Mouse (Mus musculus) heart, embryonic 16.5 days (tissue): ENCODE results near the gene Gm9945. TPM values are rescaled to one million over a fixed set of nuclear protein-coding genes. Genes with fewer than 3 reads are reported as not detected.
A peak's percentile ranks its signal among the peaks of the same experiment; 100 is the strongest.

Experiments
- ATAC-seq: fragments of 200-750 bp; cut with Nextera tagmentation; replicated peaks from 2 replicates; pipeline ENCODE4 v1.8.0; 2017; ENCODE audit warnings: moderate number of reproducible peaks; ENCODE audit not compliant: insufficient read depth, low FRiP score; ENCODE audit errors: extremely low read depth
- H3K27ac ChIP-seq: fragments of 300-500 bp; sonication (generic); 2 replicates; pipeline ENCODE4 v1.5.1; 2014; ENCODE audit warnings: mild to moderate bottlenecking, low read length, control low read depth, moderate library complexity
- H3K27me3 ChIP-seq: fragments of 300-500 bp; sonication (generic); 2 replicates; pipeline ENCODE4 v1.6.1; 2014; ENCODE audit warnings: low read length, mixed read lengths; ENCODE audit not compliant: control insufficient read depth, insufficient read depth
- H3K36me3 ChIP-seq: fragments of 300-500 bp; sonication (generic); 2 replicates; pipeline ENCODE4 v1.6.1; 2014; ENCODE audit not compliant: control insufficient read depth, insufficient read depth
- H3K4me1 ChIP-seq: fragments of 300-500 bp; sonication (generic); 2 replicates; pipeline ENCODE4 v1.6.1; 2014; ENCODE audit warnings: low read length, mixed read lengths; ENCODE audit not compliant: control insufficient read depth, insufficient read depth
- H3K4me2 ChIP-seq: fragments of 300-500 bp; sonication (generic); 2 replicates; pipeline ENCODE4 v1.6.1; 2014; ENCODE audit warnings: low read depth, mild to moderate bottlenecking, control low read depth, low read length
- H3K4me3 ChIP-seq: fragments of 300-500 bp; sonication (generic); 2 replicates; pipeline ENCODE4 v1.5.1; 2014; ENCODE audit warnings: mild to moderate bottlenecking, control low read depth, low read length
- H3K9ac ChIP-seq: fragments of 300-500 bp; sonication (generic); 2 replicates; pipeline ENCODE4 v1.6.1; 2014; ENCODE audit warnings: low read length, control low read depth
- H3K9me3 ChIP-seq: fragments of 300-500 bp; sonication (generic); replicated peaks from 2 replicates; pipeline ENCODE4 v1.6.1; 2016; ENCODE audit warnings: low read length; ENCODE audit not compliant: control insufficient read depth
- WGBS: fragments of 180-500 bp; shearing (Covaris S2); extraction: QIAGEN DNeasy Blood & Tissue Kit; methylation state at CpG from one replicate; pipeline ENCODE4 v1.1.7; 2014; 5-methylcytosine and 5-hydroxymethylcytosine counted together
- polyA plus RNA-seq: library from polyadenylated mRNA; unstranded; fragments of >200 nt; fragmentation: Nextera tagmentation; extraction: Ambion mirVana; gene quantifications from 2 replicates; pipeline ENCODE4 v1.2.1, GENCODE M21; 2015

The Gm9945 gene
- polyA plus RNA-seq, 1 experiment from 2014 or later: not detected

DNA sequence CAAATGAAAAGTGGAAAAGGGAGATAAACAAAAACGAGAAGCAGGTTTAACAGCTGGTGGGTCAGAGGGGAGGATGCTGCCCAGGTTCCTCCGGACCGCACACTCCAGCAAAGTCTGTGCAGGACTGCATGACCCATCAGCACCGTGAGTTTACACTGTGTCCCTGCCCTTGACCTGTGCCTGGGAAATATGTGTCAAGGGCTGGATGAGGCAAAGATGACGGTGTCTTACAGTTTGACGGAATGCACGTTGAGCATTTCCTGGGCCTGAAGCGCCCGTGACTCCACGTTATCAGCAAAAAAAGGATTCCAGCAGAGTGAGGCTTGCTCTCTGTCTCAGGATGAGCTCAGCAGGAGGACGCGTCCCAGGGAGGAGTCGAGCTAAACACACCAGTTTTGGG is 34.4 kb upstream of the Gm9945 start:
- Histone ChIP-seq H3K4me2 (no peak overlapping the region), H3K4me1 (peaks cover 17% of the 10 kb centered on the region), H3K27me3 (no peaks in the 10 kb centered on the region), H3K9me3 (no peaks in the 10 kb centered on the region), H3K27ac (no peak overlapping the region), H3K4me3 (no peak overlapping the region), H3K9ac (no peak overlapping the region), H3K36me3 (no peaks in the 10 kb centered on the region)
- WGBS: 38% methylated on average over 13 of the region's 13 CpGs
- no peak for ATAC-seq

DNA sequence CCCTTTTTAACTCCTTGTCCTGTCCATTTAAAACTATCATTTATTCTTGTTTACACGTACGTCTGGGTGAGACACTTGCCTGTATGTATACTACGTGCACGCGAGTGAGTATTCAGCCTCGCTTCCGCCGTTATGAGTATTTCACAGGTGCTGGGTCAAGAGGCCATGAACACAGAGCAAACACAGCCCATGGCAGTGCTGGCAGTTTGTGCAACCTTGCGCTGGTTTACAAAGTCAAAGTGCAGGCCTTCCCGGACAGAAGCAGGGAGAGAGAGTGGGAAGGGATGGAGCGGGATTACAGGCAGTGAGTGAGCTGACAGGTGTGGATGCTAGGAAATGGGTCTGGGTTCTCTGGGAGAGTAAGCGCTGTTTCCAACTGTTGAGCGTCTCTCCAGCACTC is 33.8 kb upstream of the Gm9945 start:
- no peak overlapping the region for H3K9ac ChIP-seq
- no peak overlapping the region for H3K27ac ChIP-seq
- no peak for ATAC-seq
- H3K9me3 ChIP-seq: no peaks in the 10 kb centered on the region
- H3K36me3 ChIP-seq: no peaks in the 10 kb centered on the region
- 82% methylated on average over 13 of the region's 13 CpGs for WGBS
- H3K27me3 ChIP-seq: no peaks in the 10 kb centered on the region
- peaks cover 17% of the 10 kb centered on the region for H3K4me1 ChIP-seq
- H3K4me2 ChIP-seq: no peak overlapping the region
- H3K4me3 ChIP-seq: no peak overlapping the region

GRCm38 (mm10) chr11:53447996-53448395 is 32.0 kb upstream of the Gm9945 start:
- Histone ChIP-seq H3K9ac (no peak overlapping the region), H3K4me1 (peaks cover 10% of the 10 kb centered on the region), H3K4me2 (no peak overlapping the region), H3K4me3 (no peak overlapping the region), H3K27ac (no peak overlapping the region), H3K27me3 (no peaks in the 10 kb centered on the region), H3K36me3 (no peaks in the 10 kb centered on the region), H3K9me3 (no peaks in the 10 kb centered on the region)
- ATAC-seq: no peak
- 84% methylated on average over 8 of the region's 8 CpGs for WGBS

DNA sequence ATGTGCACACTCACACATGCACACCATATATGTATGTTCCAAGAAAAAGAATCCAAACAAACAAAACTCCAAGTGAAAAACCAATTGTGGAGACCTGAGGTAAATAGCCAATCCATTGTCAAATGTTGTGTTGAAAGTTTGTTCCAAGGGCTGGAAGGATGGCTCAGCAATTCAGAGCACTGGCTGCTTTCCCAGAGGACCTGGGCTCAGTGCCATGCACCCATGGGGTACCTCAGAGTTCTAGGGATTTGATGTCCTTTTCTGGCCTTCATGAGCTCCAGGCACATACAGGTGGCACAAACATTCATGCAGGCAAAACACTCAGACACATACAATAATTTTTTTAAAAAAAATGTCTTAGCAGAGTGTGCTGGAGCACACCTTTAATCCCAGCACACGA is 31.4 kb upstream of the Gm9945 start:
- no peaks in the 10 kb centered on the region for H3K36me3 ChIP-seq
- H3K27ac ChIP-seq: 0 out of 2 replicates have a peak overlapping the region, but pooled peaks have one; percentile 28
- no peak overlapping the region for H3K4me3 ChIP-seq
- peaks cover 10% of the 10 kb centered on the region for H3K4me1 ChIP-seq
- H3K4me2 ChIP-seq: no peak overlapping the region
- no peak for ATAC-seq
- H3K27me3 ChIP-seq: no peaks in the 10 kb centered on the region
- 74% methylated on average over 1 of the region's 1 CpGs for WGBS
- no peaks in the 10 kb centered on the region for H3K9me3 ChIP-seq
- no peak overlapping the region for H3K9ac ChIP-seq

GRCm38 (mm10) chr11:53450070-53450705 is 29.8 kb upstream of the Gm9945 start:
- H3K4me1 ChIP-seq: peaks cover 10% of the 10 kb centered on the region
- H3K27me3 ChIP-seq: no peaks in the 10 kb centered on the region
- H3K36me3 ChIP-seq: no peaks in the 10 kb centered on the region
- no peak for ATAC-seq
- H3K9ac ChIP-seq: no peak overlapping the region
- no peak overlapping the region for H3K27ac ChIP-seq
- WGBS: 27% methylated on average over 15 of the region's 15 CpGs
- H3K4me2 ChIP-seq: no peak overlapping the region
- no peak overlapping the region for H3K4me3 ChIP-seq
- no peaks in the 10 kb centered on the region for H3K9me3 ChIP-seq

DNA sequence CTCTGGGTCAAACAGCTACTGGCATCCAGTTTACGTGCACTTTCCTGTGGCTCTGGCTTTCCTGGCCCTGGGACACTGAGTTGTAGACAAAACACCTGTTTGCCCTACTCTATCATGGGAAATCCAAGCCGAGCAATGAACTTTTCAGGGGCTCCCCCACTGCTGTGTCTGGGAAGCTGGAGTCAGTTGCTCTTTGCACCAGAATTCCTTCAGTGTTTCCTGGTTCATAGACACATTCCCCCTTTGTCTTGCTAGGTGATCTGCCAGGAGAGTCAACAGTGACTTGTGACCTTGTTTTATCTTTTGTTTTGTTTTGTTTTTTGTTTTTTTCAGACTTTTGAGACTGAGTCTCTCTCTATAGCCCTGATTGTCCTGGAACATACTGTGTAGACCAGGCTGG is 28.6 kb upstream of the Gm9945 start:
- no peaks in the 10 kb centered on the region for H3K36me3 ChIP-seq
- no peak for ATAC-seq
- H3K9me3 ChIP-seq: no peaks in the 10 kb centered on the region
- no peak overlapping the region for H3K4me3 ChIP-seq
- no peak overlapping the region for H3K9ac ChIP-seq
- 59% methylated on average over 2 of the region's 2 CpGs for WGBS
- H3K27me3 ChIP-seq: no peaks in the 10 kb centered on the region
- H3K27ac ChIP-seq: no peak overlapping the region
- H3K4me1 ChIP-seq: peaks cover 10% of the 10 kb centered on the region
- no peak overlapping the region for H3K4me2 ChIP-seq

DNA sequence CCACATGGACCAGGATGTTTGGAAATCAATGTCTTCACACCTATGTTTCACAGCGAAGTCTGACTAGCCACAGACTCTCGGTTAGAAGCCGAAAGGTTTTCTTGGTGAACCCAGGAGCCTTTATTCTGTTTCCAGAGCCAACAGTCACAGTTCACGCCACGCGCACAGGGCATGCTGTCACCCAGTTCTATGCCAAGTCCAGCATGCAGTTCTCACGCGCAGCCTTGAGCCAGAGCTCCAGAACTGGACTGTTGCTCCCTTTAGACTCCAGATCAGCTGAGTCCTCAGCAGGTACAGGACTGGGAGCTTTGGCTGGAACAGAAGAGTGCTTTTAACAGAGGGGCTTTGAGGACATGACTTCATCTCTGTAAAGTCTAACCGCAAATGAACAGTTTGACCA is 27.6 kb upstream of the Gm9945 start:
- Histone ChIP-seq H3K27me3 (no peaks in the 10 kb centered on the region), H3K9me3 (no peaks in the 10 kb centered on the region), H3K9ac (no peak overlapping the region), H3K27ac (no peak overlapping the region), H3K4me1 (peaks cover 10% of the 10 kb centered on the region), H3K36me3 (no peaks in the 10 kb centered on the region), H3K4me2 (no peak overlapping the region), H3K4me3 (no peak overlapping the region)
- no peak for ATAC-seq
- 92% methylated on average over 9 of the region's 9 CpGs for WGBS

DNA sequence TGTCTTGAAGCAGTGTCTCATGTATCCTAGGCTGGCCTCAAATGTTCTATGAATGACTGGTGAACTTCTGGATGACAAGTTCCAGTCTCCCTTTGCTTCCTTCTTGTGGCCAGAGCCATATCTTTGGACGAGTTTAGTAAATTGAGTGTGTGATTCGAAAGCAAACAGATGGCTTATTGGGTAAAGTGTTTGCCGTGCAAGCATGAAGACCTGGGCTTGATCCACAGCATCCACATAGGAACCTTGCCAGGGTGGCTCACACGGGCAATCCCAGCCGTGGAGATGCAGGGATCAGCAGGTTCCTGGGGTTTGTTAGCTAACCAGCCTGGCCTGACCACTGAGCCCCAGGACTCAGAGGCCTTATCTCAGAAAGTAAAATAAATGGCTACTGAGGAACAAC is 26.9 kb upstream of the Gm9945 start:
- Histone ChIP-seq H3K27me3 (0 out of 2 replicates have a peak, but pooled peaks cover 2% of the 10 kb centered on the region), H3K36me3 (no peaks in the 10 kb centered on the region), H3K27ac (no peak overlapping the region), H3K9ac (no peak overlapping the region), H3K4me1 (peaks cover 10% of the 10 kb centered on the region), H3K9me3 (no peaks in the 10 kb centered on the region), H3K4me2 (no peak overlapping the region), H3K4me3 (no peak overlapping the region)
- 80% methylated on average over 5 of the region's 5 CpGs for WGBS
- ATAC-seq: no peak

DNA sequence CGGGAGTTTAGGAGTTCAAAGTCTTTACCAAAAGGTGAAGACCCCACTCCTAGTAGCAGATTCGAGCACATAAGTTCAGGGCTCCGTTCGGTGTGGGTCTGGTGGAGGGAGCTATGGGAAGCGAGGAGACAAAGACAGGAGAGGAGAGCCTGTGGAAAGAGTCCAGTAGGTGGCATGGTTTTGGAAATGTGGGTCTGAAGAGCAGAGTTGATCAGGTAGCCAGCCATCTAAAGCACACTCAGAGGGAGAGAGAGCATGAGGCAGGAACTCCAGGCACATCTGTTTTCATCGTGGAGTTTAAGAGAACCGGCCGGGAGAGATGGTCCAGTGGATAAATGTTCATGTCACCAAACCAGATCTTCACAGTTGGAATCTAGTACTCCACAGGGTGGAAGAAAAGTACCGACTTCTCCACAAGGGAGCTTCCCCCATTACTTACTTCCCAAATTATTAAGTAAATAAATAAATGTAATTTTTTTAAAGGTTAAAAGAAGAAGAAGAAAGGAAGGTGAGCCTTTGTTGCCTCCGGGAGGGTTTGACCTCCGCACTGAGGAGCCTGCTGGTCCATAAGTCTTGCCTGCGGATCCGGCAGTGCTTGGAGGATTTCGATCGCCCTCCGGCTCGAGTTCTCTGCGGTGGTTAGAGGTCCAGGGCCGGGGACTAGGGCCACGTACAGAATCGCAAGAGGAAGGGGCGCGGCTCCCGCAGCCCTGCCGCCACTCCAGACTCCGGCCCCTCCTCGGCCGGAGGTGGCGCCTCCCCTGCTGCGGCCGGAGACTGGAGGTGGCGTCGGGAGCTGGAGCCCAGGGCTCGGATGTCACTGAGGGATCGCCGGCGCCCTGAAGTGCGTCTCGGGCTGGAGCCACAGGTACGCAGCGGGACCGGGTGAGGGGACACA is 23.2 kb upstream of the Gm9945 start, which contains the start of the genes Gm10447 and Shroom1:
TSS of gene Gm10447 (minus strand) at position 637 of the 898 bp plus-strand sequence.
TSS of gene Shroom1 (plus strand) at position 732 of the 898 bp plus-strand sequence.
- ATAC-seq: peak; percentile 92
- 0 out of 2 replicates have a peak within 1 kb of the TSS, but pooled peaks have one; percentile 16 for H3K27ac ChIP-seq
- peak within 1 kb of the TSS; percentile 78 for H3K9ac ChIP-seq
- H3K4me2 ChIP-seq: peak within 1 kb of the TSS; percentile 69
- 3% methylated on average over 42 of the region's 42 CpGs for WGBS
- peaks cover 10% of the 10 kb centered on the region for H3K27me3 ChIP-seq
- H3K36me3 ChIP-seq: no peaks in the 10 kb centered on the region
- H3K9me3 ChIP-seq: no peaks in the 10 kb centered on the region
- peak within 1 kb of the TSS; percentile 56 for H3K4me3 ChIP-seq
- H3K4me1 ChIP-seq: no peaks in the 10 kb centered on the region
